Mouse (Mus musculus) adrenal gland, postnatal 4 days (tissue): Measurements from ENCODE around the gene Mob3a. TPM values are rescaled to one million over a fixed set of nuclear protein-coding genes. Genes with fewer than 3 reads are reported as not detected.

Experiments
- DNase-seq, 2 experiments: peaks; one replicate each; pipeline ENCODE4 v3.0.0; 2021 to 2022; ENCODE audit warnings: low spot score in 2 of 2, mixed read lengths in 2 of 2
- total RNA-seq, 2 experiments: library from RNA; stranded (reverse); gene quantifications; 2 replicates each; pipeline ENCODE4 v1.2.3; 2021

Mob3a gene
- total RNA-seq, 2 experiments from 2014 or later, result 16.5 to 16.6 TPM

- no peak for DNase-seq
These were observed 1.0 kb downstream of the Mob3a start for GRCm38 (mm10) chr10:80700732-80701131.

GRCm38 (mm10) chr10:80700038-80700504, 1.7 kb downstream of the Mob3a start:
- DNase-seq, result no peak

GRCm38 (mm10) chr10:80698605-80699004, 3.2 kb downstream of the Mob3a start:
- no peak for DNase-seq

GRCm38 (mm10) chr10:80697812-80698211, 4.0 kb downstream of the Mob3a start:
- DNase-seq, result no peak

GRCm38 (mm10) chr10:80697393-80697787, 4.4 kb downstream of the Mob3a start:
- DNase-seq, result no peak

- DNase-seq, result no peak
These were observed 5.0 kb downstream of the Mob3a start for GRCm38 (mm10) chr10:80696502-80697392.

GRCm38 (mm10) chr10:80695801-80696501, 5.8 kb downstream of the Mob3a start:
- no peak for DNase-seq

DNA sequence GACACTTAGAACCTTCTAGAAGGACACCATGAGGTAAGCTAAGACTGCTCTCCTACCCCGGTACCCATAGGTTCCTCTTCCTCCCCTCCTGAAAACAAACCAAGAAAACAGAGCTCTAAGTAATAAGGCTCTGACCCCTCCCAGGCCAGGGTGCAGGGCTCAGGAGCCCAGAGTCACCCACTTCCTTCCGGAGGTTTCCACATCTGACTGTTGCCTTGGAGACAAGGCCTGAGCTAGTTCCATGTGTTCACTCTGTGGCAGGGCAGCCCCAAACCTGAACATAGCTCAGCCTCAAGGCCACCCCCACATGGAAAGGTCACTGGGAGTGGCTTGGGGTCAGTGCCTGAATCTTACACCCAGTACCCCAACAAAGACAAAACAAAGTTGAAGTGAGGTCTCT, 6.6 kb downstream of the Mob3a start:
- DNase-seq, result no peak

DNA sequence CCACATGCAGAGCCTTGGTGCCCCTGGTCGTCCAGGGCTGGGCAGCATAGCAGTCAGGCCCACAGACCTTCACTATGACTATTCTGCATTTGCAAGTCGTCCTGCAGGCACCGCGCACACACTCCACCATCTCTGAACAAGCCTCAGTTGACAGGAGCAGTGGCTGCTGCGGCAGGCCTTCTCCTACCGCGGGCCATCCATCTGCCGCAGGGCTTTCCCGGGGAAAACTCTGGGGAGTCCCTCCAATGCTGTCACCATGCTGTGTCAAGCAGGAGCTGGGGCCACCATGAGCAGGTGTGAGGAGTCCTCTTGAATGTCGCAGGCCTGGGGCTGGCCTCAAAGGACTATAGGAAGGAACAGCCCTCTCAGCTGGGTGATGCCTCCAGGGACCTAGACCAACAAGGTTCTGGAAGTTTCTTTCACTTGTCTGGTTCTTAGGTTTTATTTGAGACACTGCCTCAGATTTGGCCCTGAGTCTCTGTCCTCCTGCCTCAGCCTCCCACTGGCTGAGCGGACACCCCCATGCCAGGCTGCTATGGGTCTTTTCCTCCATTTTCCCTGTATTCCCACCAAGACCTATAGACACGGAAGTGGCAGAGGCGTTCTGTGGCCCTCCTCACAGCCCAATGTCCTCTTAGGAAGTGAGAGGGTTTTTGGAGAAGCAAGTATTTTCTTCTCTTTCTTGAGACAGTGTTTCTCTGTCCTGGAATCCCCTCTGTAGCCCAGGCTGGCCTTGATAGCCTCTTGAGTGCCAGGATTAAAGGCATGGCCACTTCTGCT, 7.4 kb downstream of the Mob3a start:
- no peak for DNase-seq

DNA sequence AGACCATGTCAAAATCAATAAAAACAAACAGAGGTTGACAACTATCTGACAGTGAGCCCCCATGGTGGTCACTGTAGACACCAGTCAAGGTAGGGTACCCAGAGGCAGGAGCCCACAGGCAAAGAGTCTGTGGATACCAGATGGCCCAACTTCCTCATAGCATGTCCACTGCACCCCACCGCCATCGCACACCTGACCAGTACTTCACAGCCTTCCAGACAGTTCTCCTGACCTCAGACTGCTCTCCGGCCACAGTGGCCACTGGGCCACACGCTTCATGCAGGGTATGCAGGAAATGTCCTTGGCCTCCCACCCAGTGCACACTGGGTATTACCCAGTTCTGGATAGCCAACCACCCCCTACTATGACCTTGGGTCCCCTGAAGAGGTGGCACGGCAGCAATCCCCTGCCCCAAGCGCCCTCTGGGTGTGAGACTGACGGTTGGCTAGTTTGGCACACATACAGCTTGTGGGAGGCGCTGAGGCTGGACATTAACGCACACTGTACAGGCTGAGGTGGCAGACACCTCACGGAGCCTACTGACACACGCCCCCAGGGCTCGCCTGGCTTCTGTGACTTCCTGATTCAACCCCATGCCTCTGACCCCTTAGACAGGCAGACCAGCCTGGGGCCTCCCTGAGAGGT, 8.3 kb downstream of the Mob3a start:
- DNase-seq, result no peak

- no peak for DNase-seq
These were observed 9.3 kb downstream of the Mob3a start for GRCm38 (mm10) chr10:80692249-80693165.

- DNase-seq, result peak in 1 of 2 experiments; percentile 62
These were observed 13.9 kb downstream of the Mob3a start for GRCm38 (mm10) chr10:80687850-80688249.

DNA sequence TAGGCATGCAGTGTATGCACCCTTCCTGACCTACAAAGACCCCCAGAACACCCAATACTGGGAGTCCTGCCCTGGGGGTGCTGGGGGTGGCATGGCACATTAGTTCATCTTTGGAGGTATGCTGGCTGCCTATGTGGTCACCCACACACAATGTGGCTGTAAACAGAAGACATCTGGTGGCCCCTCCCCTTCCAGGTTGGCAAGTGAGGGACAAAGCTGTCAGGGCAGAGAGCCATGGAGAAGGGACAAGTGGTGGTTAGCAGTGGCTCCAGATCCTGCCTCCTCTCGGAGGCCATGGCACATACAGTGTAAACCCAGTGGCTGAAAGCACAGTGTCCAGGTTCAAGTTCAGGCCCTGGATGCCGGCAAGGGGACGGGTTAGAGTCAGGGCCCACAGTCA, 15.2 kb downstream of the Mob3a start:
- DNase-seq, result no peak

DNA sequence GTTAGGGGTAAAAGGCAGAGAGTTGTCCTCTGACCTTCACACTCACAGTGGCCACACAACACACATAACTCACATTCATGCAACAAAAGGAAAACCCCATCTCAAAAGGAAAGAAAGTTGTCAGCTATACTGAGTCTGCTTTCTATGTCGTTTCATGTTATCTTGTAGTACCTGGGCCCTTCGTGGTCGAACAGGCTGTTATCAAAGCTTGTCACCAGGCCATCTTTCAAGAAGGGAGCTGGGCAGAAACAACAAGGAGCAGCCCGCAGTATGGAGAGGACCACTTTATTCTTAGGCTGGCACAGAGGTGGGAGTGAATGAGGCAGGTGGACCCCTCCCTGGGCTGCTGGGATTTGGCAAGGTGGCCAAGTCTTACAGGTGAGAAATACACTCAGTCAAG, 16.8 kb downstream of the Mob3a start:
- no peak for DNase-seq

DNA sequence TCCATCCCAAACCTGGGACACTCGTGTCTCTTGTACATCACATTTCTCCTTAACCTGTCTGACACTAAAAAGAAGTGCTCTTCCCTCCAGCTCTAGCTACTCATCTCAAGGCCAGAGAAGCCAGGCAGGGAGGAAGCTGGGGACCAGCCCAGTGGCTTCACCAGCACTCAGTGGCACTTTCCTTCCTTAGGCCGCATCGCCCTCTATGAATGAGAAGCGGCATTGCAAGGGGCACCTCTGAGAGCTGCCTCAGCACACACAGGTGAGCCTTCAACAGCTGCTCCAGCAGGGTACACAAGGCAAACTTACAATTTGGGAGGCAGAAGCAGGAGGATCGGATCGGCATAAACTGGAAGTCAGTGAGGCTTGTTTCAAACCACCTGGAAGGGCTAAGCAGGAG, 17.6 kb downstream of the Mob3a start:
- DNase-seq, result peak in 1 of 2 experiments; percentile 62

DNA sequence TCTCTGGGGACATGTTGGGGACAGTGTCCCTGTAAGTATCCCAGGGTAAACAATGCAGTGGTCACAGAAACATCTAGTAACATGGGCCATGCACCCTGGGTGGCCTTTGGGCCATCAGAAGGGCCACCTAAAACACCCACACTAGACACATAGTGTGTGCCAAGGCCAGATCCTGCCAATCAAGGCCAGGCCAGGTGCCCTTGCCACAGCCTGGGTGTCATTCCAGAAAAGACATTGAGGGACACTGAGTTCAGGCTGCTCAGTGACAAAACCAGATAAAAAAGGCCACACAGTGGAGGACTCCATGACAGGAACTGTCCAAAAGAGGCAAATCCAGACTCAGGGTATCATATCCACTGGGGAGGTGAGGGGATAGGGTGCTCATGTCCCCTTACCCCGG, 18.1 kb downstream of the Mob3a start:
- DNase-seq, result no peak

- DNase-seq, result no peak
These were observed 19.8 kb downstream of the Mob3a start for GRCm38 (mm10) chr10:80682003-80682402.

GRCm38 (mm10) chr10:80680260-80680696, 21.5 kb downstream of the Mob3a start:
- DNase-seq, result no peak

- DNase-seq, result no peak
These were observed 22.1 kb downstream of the Mob3a start for GRCm38 (mm10) chr10:80679556-80680259.
